Mouse (Mus musculus) left cerebral cortex, postnatal 4 days (tissue): ENCODE data around the gene Unc13b. TPM values are rescaled to one million over a fixed set of nuclear protein-coding genes. Genes with fewer than 3 reads are reported as not detected.

ENCODE experiments used
- DNase-seq: peaks from one replicate; pipeline ENCODE4 v3.0.0-alpha.2; 2022
- intact Hi-C: fragments of 180-260 bp; cut with DNase I; formaldehyde crosslinking; loops from one replicate; pipeline ENCODE4 v1.15.1; 2025
- total RNA-seq, 2 experiments: library from RNA; stranded (reverse); gene quantifications; 2 replicates each; pipeline ENCODE4 v1.2.3; 2021

Unc13b gene
- 10 to 100 TPM; 84.4 to 88.2 TPM for total RNA-seq

- DNase-seq: peak; percentile 97
- intact Hi-C loops: no loop called here
Measured at GRCm38 (mm10) chr4:43058753-43059654, at the start of gene Unc13b. Gene Unc13b (plus strand): TSS chr4:43058953.

- intact Hi-C loops: no loop called here
- DNase-seq: peak; percentile 88
Measured at GRCm38 (mm10) chr4:43010161-43011038, 48.4 kb upstream of the Unc13b start, which contains the start of gene Fancg. Gene Fancg (minus strand): TSS chr4:43010506.

- no peak for DNase-seq
- intact Hi-C loops: no loop called here
Measured at GRCm38 (mm10) chr4:43012091-43012490, 46.7 kb upstream of the Unc13b start.

DNA sequence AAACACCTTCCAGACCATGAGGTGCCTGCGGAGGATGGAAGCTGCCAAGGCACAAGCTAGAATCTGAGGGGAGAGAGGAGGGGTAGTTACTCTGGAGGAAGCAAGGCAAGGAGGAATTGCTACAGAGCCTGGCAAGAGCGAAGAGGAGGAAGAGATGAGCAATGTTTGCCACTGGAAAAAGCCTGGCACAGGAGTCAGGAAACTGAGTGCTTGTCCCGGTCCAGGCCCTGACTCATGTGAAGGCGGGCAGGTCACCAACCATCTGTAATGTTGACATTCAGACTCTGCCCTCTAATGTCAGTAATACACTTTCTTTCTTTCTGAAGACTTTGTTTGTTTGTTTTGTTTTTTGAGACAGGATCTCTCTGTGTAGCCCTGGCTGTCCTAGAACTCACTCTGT, 40.6 kb upstream of the Unc13b start:
- intact Hi-C loops: no loop called here
- no peak for DNase-seq

- no peak for DNase-seq
- intact Hi-C loops: no loop called here
Measured at GRCm38 (mm10) chr4:43019176-43019575, 39.6 kb upstream of the Unc13b start.

DNA sequence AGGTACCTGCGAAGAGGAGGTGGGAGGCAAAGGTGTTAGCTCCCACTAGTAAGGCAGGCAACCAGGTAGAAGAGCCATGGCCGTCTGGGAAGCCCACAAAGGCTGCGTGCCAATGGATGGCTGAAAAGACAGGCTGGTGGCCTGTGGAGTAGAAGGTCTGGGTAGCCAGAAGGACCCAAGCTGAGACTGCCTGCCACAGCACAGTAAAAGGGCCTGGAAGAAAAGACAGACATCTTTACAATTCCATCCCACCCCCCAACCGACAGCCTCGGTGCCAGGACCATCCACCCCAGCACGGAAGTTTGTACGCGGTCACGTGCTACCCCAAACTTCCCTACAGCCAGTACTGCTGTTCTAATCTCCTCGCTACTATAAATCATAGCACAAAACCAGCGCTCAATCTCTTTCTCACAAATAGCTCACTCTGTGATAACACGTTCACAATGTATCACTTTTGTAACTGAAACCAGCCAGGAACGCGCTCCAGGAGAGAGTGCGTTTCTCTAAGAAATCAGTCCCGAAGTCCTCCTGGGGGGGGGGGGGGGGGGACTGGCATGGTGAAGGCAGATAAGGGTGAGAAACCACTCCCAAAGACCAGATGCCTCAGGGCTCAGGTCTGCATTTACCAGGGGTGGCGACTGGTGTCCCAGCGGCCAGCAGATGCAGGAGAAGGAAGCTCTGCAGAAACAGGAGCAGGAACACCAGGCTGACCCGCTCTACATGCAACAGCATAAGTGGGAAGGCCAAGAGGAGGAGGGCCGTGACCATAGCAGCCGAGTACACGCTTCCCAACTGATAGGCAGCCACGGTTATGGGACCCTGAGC, 38.9 kb upstream of the Unc13b start:
- DNase-seq: no peak
- intact Hi-C loops: no loop called here

DNA sequence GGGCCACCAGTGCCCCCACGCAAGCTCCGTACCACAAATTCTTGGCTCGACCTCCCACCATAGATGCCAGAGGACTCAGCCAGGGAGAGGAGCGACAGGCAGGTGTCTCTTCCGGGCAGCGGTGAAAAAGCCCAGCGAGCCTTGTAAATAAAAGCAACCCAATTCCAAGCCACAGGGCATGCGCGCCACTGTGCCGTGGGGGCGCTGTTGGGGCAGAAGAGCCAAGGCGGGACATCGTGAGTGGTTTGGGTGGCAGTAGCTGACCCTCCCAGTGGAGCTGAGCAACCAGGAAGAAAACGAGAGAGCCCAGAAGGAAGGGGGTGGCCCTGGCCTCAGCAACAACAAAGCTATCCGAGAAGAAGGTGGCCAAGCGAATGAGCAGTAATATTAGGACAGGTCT, 37.9 kb upstream of the Unc13b start:
- intact Hi-C loops: no loop called here
- DNase-seq: no peak

DNA sequence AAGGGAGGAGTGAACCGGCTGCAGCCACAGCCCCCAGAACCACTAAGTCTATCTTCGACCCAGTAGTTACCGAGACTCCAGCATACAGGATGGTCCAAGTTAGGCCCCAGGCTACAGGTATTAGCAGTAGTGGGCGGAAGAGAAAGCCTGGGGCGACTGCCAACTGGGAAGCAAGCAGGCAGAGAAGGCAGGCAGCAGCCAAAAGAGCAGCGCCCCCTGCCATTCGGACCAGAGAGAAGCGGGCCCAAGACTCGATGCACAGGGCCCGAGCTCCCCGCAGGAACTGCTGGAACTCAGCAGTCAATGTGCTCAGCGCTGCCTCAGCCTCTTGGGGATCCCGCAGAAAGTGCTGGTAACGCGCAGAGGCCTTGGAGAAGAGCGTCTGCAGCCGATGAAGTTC, 37.4 kb upstream of the Unc13b start:
- intact Hi-C loops: no loop called here
- DNase-seq: no peak

GRCm38 (mm10) chr4:43024673-43025072, 34.1 kb upstream of the Unc13b start:
- intact Hi-C loops: no loop called here
- no peak for DNase-seq

DNA sequence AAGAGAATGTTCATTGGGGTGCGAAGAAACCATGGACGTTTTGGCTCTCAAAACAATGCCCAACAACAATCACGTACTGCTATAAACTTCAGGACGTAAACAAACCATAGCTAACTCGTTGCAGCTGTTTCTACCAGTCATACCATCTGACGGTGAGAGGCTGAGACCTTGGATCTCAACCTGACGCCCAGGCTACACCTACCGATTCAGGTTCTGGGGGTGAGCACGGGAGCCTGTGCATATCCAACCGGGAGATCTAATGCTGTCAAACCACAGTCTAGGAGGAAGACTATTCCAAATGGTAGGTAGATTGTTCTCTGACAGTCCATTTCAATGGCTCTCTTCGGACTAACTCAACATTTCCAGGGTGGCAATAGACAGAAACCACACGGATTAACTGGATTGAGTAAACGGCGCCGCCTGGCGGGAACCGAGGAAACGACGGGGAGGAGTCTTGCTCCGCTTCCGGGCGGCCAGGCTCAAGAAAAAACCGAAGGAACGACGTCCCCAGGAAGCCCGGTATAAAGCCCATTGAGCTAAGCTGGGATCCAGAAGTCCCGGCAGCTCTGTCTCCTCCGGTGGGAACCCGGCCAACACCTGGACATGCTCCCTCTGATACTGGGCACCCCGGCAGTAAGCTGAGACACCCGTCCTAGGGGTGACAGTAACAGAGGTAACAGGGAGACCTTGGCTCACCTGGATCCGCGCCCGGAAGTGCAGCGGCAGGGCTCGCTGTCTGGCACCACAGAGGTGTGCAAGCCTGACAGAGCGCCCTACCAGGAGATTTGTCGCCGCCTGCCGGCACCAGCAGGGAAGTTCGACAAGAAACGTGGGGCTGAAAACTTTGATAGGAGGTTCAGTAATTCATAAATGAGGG, 33.4 kb upstream of the Unc13b start, which contains the start of gene Pigo:
Pigo (minus strand) TSS at position 736 of the 877 bp plus-strand sequence.
- peak; percentile 97 for DNase-seq
- intact Hi-C loops: no loop called here

GRCm38 (mm10) chr4:43029121-43029520, 29.6 kb upstream of the Unc13b start:
- DNase-seq: no peak
- intact Hi-C loops: no loop called here

DNA sequence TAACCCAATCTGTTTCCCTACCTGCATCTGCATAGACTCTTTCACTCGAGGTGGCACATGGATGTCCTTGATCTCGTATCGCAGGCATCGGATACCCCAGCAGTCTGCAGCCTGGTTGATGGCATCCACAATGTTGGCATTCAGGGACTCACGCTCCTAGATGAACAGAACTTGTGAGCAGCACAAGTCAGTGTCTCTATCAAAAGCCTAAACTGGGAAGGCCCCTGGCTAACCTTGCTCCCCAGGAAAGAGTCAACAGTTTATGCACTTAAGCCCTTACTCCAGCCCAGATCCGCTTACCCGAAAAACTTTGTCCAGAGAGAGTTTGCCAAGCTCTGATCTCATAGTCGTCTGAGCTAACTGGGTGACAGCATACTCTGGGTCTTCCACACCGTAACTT, 29.0 kb upstream of the Unc13b start:
- DNase-seq: no peak
- intact Hi-C loops: no loop called here

DNA sequence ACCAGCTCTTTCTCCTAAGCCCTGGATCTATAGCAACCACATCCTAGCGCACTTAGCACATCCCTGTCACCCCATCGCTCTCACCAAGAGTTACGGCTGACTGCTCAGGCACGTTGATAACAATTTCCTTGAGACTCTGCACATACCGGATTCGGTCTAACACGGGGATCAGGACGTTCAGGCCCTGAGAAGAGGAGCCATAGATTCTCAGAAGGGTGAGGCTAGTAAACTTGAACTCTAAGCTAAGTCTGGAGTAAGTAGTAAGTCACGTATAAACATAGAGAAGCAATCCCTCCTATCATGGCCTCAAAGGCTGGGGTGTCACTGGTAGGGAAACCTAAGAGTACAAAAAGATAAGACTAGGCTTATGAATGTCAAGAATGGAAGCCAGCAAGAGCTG, 28.4 kb upstream of the Unc13b start:
- no peak for DNase-seq
- intact Hi-C loops: no loop called here

DNA sequence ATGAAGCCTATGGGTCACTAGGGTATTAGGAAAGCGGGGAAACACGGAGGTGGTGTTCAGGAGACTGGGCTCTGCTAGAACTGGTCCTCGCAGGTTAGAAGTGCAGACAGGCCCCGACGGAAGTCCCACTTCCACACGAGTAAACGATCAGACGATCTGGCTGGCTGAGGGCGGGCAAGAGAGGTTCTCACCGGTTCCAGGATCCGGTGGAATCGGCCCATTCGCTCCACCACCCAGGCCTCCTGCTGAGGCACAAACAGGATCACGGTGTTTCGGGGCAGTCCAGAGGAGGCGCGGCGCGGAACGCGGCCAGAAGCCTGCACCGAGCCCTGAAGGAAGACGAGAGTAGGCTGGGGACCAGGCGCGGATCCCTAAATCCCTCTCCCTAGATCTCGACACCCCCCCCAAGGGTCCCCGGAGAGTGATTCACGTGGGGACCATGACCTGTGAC, 27.9 kb upstream of the Unc13b start:
- intact Hi-C loops: no loop called here
- DNase-seq: no peak

GRCm38 (mm10) chr4:43031237-43031995, 27.3 kb upstream of the Unc13b start, which contains the start of gene Stoml2:
Gene Stoml2 (minus strand): TSS chr4:43031710.
- peak; percentile 94 for DNase-seq
- intact Hi-C loops: no loop called here

DNA sequence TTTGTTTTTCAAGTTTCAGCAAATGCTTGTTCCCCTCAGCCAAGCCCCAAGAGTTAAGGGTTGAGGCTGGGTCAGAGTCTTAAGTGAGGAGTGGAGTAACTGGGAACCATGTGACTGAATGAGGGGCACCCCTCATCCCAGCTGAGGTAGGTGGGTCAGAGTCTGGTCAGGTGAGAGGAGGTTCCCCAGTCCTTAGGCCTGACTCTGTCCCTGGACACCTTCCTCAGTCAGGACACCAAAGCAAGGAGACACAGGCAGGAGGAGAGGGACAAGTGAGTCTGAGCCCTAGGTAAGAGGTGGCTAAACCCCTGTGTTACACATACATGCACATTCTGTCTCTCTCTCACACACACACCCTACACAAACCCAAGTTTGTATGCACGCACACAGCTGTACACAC, 26.3 kb upstream of the Unc13b start:
- intact Hi-C loops: no loop called here
- no peak for DNase-seq

DNA sequence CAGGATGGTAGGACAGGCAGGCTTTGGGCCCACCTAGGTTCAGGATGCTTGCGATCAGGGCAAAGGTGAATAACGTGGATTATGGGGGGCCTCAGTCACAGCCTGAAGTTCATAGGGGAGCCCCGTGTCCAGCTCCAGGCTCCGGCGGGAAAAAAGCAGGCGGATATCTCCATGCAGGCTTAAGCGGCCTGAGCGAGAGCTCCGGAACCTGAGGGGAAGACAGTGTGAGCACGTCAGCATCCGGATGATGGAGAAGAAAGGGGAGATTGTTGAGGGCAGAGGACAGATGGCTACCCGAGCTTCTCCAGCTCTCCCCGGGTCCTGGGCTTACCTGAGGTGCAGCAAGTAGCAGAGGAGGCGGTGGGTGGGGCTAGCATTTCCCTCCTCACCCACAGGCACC, 25.3 kb upstream of the Unc13b start:
- intact Hi-C loops: no loop called here
- DNase-seq: no peak

- no peak for DNase-seq
- intact Hi-C loops: no loop called here
Measured at GRCm38 (mm10) chr4:43035851-43036250, 22.9 kb upstream of the Unc13b start.

DNA sequence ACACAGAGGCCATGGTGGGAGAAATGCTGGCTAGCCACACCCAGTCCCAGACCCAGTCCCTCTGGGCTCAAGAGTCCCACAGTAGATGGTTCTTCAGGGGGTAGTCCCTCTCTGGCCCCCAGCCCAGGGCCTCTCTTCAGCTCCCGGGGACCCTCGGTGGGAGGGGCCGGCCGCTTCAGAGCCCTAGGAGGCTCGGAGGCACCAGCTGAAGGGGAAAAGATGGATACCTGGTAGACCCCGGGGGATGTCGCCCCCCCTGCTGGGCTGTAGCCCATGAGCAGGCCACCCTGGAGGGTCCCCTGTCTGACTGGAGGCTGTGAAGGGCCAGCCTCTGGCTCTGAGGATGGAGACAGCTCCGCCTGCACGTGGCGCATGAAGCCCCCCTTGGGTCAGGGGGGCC, 22.4 kb upstream of the Unc13b start:
- no peak for DNase-seq
- intact Hi-C loops: no loop called here
